Mouse (Mus musculus): ENCODE measurements around the gene Kcnd3.

GRCm38 (mm10) chr3:105567472-105567871, 115.3 kb downstream of the Kcnd3 start:
- TF ChIP-seq CTCF (IDR thresholded peaks at IDR 0.05; ENCODE audit: insufficient read depth, low read depth, low read length) (no peak), POLR2A (IDR thresholded peaks at IDR 0.05; ENCODE audit: insufficient read depth, low read depth, low read length) (no peak)

Measured in olfactory bulb, adult 2 months (tissue).